Mouse (Mus musculus): ENCODE data around the gene Tmem270. TPM values are rescaled to one million over a fixed set of nuclear protein-coding genes. Genes with fewer than 3 reads are reported as not detected.

The Tmem270 gene
- polyA plus RNA-seq, 1 experiment, result not detected

GRCm38 (mm10) chr5:134892717-134893116, 13.8 kb downstream of the Tmem270 start:
- TF ChIP-seq CTCF (IDR thresholded peaks at IDR 0.05; ENCODE audit: extremely low read depth, insufficient read depth, low read length) (no peak), POLR2A (IDR thresholded peaks at IDR 0.05; ENCODE audit: extremely low read depth, insufficient read depth, low read length) (no peak)
- Histone ChIP-seq H3K4me3 (ENCODE audit: insufficient read depth, low read length) (no peak overlapping the region), H3K4me1 (ENCODE audit: control insufficient read depth, insufficient read depth, low read length) (no peaks in the 10 kb centered on the region), H3K27ac (ENCODE audit: insufficient read depth, low read length) (no peak overlapping the region)

DNA sequence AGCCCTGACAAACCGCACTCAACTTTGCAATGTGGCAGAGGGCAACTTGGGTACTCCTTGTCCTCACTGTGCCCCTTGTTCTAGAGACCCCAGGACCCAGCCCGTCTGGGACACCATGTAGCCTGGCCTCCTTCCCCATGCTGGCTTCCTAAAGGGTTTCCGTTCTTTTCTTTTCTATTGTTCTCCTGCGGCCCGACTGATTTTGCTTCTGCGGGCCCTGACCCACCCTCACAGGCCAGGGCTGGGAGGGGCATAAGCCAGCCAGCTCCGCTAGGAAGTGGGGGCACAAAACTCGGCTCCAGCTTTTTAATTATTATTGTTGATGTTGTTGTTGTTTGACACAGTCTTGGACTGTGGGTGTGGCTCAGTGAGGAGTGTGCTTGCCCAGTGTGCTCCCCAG, 15.0 kb downstream of the Tmem270 start:
- Histone ChIP-seq H3K27ac (ENCODE audit: insufficient read depth, low read length) (peak overlapping the region; percentile 62), H3K4me3 (ENCODE audit: insufficient read depth, low read length) (no peak overlapping the region), H3K4me1 (ENCODE audit: control insufficient read depth, insufficient read depth, low read length) (no peaks in the 10 kb centered on the region)
- no peak for TF ChIP-seq CTCF (IDR thresholded peaks at IDR 0.05; ENCODE audit: extremely low read depth, insufficient read depth, low read length)
- no peak for TF ChIP-seq POLR2A (IDR thresholded peaks at IDR 0.05; ENCODE audit: extremely low read depth, insufficient read depth, low read length)

GRCm38 (mm10) chr5:134890601-134891054, 15.9 kb downstream of the Tmem270 start:
- Histone ChIP-seq H3K27ac (ENCODE audit: insufficient read depth, low read length) (no peak overlapping the region), H3K4me3 (ENCODE audit: insufficient read depth, low read length) (no peak overlapping the region), H3K4me1 (ENCODE audit: control insufficient read depth, insufficient read depth, low read length) (no peaks in the 10 kb centered on the region)
- TF ChIP-seq POLR2A (IDR thresholded peaks at IDR 0.05; ENCODE audit: extremely low read depth, insufficient read depth, low read length) (no peak), CTCF (IDR thresholded peaks at IDR 0.05; ENCODE audit: extremely low read depth, insufficient read depth, low read length) (no peak)

- TF ChIP-seq CTCF (IDR thresholded peaks at IDR 0.05; ENCODE audit: extremely low read depth, insufficient read depth, low read length) (no peak), POLR2A (IDR thresholded peaks at IDR 0.05; ENCODE audit: extremely low read depth, insufficient read depth, low read length) (no peak)
- Histone ChIP-seq H3K4me3 (ENCODE audit: insufficient read depth, low read length) (no peak overlapping the region), H3K4me1 (ENCODE audit: control insufficient read depth, insufficient read depth, low read length) (no peaks in the 10 kb centered on the region), H3K27ac (ENCODE audit: insufficient read depth, low read length) (no peak overlapping the region)
Measured at GRCm38 (mm10) chr5:134888505-134888904, 18.0 kb downstream of the Tmem270 start.

DNA sequence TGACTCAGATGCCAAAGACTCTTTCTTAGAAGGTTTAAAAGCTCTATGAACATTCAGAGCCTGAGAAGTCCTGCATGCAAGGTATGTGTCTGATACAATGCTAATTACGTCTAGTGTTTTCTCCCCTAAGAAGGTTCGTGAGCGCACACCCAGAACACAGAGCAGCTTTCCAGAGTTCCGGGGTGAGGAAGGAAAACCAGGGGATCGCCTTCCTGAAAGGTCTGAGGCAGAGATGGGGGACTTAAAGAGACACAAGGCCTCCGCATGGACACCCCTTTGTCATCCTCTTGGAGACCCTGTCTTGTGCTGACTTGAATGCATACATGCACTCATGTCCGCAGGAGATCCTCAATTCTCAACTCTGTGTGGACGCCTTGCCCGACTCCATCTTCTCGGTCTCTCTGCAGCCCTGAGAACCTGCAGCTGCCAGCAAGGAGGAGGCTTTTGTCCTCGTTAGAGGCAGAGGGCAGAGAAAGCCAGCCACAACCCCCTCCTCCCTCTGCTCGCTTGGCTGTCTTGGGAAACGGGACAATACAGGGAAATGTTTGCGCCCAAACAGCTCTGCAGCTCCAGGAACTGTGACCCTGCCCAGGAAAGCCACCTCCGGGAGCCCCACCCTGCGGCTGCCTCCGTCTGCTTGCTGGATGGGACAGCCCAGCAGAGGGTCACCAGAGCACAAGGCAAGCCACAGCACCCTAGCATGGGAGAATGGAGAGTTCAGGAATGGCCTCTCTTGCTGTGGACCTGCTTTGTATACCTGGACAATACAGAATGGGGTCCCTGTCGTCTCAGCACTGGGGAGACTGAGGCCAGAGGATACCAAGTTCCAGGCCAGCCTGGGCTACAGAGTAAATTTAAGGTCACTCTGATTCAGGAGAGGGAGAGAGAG, 18.8 kb downstream of the Tmem270 start:
- no peak for TF ChIP-seq CTCF (IDR thresholded peaks at IDR 0.05; ENCODE audit: extremely low read depth, insufficient read depth, low read length)
- no peak for TF ChIP-seq POLR2A (IDR thresholded peaks at IDR 0.05; ENCODE audit: extremely low read depth, insufficient read depth, low read length)
- H3K4me3 ChIP-seq (ENCODE audit: insufficient read depth, low read length), result no peak overlapping the region
- H3K27ac ChIP-seq (ENCODE audit: insufficient read depth, low read length), result peak overlapping the region; percentile 35; the same call in 1 of the 2 replicates
- no peaks in the 10 kb centered on the region for H3K4me1 ChIP-seq (ENCODE audit: control insufficient read depth, insufficient read depth, low read length)

DNA sequence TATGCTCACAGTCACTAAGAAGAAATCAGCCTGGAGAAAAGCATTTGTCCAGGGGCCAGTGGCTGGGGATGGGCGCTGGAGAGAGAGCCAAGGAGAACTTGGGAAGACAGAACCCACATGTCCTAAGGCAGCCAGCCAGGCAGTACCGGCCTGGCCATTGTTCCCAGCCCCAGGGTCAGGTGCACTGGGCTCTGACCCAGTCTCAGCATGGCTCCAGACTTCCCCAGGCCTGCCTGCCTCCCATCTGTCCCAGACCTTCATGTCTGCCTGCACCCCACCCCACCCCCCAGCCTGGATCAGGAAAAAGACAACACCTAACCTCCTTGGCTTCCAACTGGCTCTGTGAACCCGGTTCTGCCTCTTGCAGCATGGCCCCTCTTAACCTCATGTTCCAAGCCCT, 23.5 kb downstream of the Tmem270 start:
- no peak overlapping the region for H3K27ac ChIP-seq (ENCODE audit: insufficient read depth, low read length)
- TF ChIP-seq CTCF (IDR thresholded peaks at IDR 0.05; ENCODE audit: extremely low read depth, insufficient read depth, low read length) (no peak), POLR2A (IDR thresholded peaks at IDR 0.05; ENCODE audit: extremely low read depth, insufficient read depth, low read length) (no peak)
- H3K4me3 ChIP-seq (ENCODE audit: insufficient read depth, low read length), result no peak overlapping the region
- H3K4me1 ChIP-seq (ENCODE audit: control insufficient read depth, insufficient read depth, low read length), result no peaks in the 10 kb centered on the region

DNA sequence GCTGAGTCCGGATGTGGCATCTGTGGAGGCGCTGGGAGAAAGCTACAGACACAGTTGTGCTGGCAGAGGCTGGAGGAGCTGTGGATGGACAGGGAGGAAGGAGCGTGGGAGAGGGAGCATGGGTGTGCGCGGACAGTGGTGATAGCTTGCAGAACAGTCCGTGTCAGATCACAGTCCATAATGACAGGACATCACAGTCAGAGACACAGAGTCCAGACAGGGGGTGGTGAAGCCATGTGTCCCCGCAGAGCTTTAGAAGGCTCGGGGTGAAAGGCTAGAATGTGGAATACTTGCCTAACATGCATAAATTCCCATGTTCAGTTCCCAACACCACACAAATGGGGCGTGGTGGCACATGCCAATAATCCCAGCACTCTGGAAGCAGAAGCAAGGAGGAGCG, 29.7 kb downstream of the Tmem270 start:
- Histone ChIP-seq H3K4me3 (ENCODE audit: insufficient read depth, low read length) (no peak overlapping the region), H3K4me1 (ENCODE audit: control insufficient read depth, insufficient read depth, low read length) (no peaks in the 10 kb centered on the region), H3K27ac (ENCODE audit: insufficient read depth, low read length) (no peak overlapping the region)
- TF ChIP-seq POLR2A (IDR thresholded peaks at IDR 0.05; ENCODE audit: extremely low read depth, insufficient read depth, low read length) (no peak), CTCF (IDR thresholded peaks at IDR 0.05; ENCODE audit: extremely low read depth, insufficient read depth, low read length) (no peak)

DNA sequence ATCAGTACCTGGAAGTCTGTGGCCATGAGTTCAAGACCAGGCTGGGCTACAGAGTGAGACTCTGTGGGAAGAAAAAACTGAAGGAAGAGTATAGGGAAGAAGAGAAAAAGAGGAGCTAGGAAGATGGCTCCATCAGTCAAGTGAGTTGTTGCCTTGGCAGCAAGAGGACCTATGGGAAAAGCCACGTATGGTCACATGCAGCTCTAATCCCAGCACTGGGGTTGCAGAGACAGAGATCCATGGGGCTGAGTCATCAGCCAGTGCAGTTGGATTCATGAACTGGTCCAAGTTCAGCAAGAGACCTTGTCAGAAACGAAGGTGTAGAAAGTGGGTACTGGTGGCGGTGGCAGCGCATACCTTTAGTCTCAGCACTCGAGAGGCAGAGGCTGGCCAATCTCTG, 31.3 kb downstream of the Tmem270 start:
- no peak overlapping the region for H3K4me3 ChIP-seq (ENCODE audit: insufficient read depth, low read length)
- H3K27ac ChIP-seq (ENCODE audit: insufficient read depth, low read length), result no peak overlapping the region
- TF ChIP-seq POLR2A (IDR thresholded peaks at IDR 0.05; ENCODE audit: extremely low read depth, insufficient read depth, low read length) (no peak), CTCF (IDR thresholded peaks at IDR 0.05; ENCODE audit: extremely low read depth, insufficient read depth, low read length) (no peak)
- no peaks in the 10 kb centered on the region for H3K4me1 ChIP-seq (ENCODE audit: control insufficient read depth, insufficient read depth, low read length)

GRCm38 (mm10) chr5:134873956-134874879, 32.3 kb downstream of the Tmem270 start:
- no peak for TF ChIP-seq POLR2A (IDR thresholded peaks at IDR 0.05; ENCODE audit: extremely low read depth, insufficient read depth, low read length)
- no peak for TF ChIP-seq CTCF (IDR thresholded peaks at IDR 0.05; ENCODE audit: extremely low read depth, insufficient read depth, low read length)
- no peaks in the 10 kb centered on the region for H3K4me1 ChIP-seq (ENCODE audit: control insufficient read depth, insufficient read depth, low read length)
- H3K4me3 ChIP-seq (ENCODE audit: insufficient read depth, low read length), result no peak overlapping the region
- H3K27ac ChIP-seq (ENCODE audit: insufficient read depth, low read length), result no peak overlapping the region

Data from cortical plate, adult 2 months (tissue).